Mouse (Mus musculus): Measurements from ENCODE around the gene Pak2.

DNA sequence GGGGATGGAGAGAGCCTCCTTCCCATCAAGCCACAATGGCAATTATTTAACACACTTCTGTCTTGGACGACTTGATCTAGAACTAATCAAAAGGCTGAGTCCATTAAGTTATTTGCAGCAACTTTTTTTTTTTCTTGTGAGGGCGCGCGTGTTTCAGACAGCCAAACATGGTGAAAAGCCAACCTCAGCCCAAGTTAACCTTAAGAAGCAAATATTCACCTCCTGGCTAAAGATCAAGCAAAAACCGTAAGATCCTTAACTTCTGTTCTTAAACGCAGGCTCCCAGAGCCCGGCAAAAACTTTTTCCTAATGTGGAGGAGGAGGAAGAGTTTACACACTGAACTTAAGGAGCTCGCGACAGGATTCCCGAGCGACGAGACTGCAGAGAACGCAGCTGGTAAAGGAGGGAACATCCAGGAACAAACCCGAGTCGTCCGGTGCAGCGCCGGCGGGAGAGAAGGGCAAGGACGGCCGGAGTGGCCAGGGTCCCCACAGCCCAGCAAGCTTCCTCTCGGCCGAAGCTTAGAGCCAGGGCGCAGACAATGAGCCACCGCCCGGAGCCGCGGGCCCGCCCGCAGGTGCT is 643 bp downstream of the Pak2 start:
- TF ChIP-seq POLR2A (IDR thresholded peaks at IDR 0.05; ENCODE audit: low read depth, low read length) (no peak), CTCF (IDR thresholded peaks at IDR 0.05; ENCODE audit: extremely low read depth, insufficient read depth, insufficient read length, insufficient replicate concordance) (no peak)

All from spleen, adult 2 months (tissue).